In genomic region chr6:136807395-136808013, GRCm38 (mm10) we compare ENCODE assay signal across 8 mouse cellular contexts. TPM values are rescaled to one million over a fixed set of nuclear protein-coding genes. Genes with fewer than 3 reads are reported as not detected.
DNase-seq lines count a peak whose midpoint lies in the region; ATAC-seq and TF ChIP-seq lines count a peak whose summit lies in the region.

No protein-coding gene starts in this region.

- no peaks in the 10 kb centered on the region for H3K27me3 ChIP-seq in heart, embryonic 15.5 days
- no peaks in the 10 kb centered on the region for H3K27me3 ChIP-seq in MEL (ENCODE audit: control insufficient read depth in 1 of 2, insufficient read depth in 2 of 2, low read length in 2 of 2)
- H3K27me3 ChIP-seq in forebrain, postnatal 0 days (ENCODE audit: insufficient read depth, low read length): no peaks in the 10 kb centered on the region
- H3K27me3 ChIP-seq in midbrain, embryonic 11.5 days (ENCODE audit: control insufficient read depth, insufficient read depth, low read length): no peaks in the 10 kb centered on the region

- peak overlapping the region; percentile 94 for H3K4me2 ChIP-seq in heart, embryonic 15.5 days
- peak overlapping the region; percentile 95 for H3K4me2 ChIP-seq in forebrain, postnatal 0 days (ENCODE audit: low read depth)
- H3K4me2 ChIP-seq in midbrain, embryonic 11.5 days: peak overlapping the region; percentile 88

- peak overlapping the region; percentile 74 for H3K27ac ChIP-seq in heart, embryonic 15.5 days
- H3K27ac ChIP-seq in MEL (ENCODE audit: control insufficient read depth, low read depth, low read length): peak overlapping the region; percentile 10
- H3K27ac ChIP-seq in forebrain, postnatal 0 days (ENCODE audit: low read depth, low read length): 0 out of 2 replicates have a peak overlapping the region, but pooled peaks have one; percentile 59
- 0 out of 2 replicates have a peak overlapping the region, but pooled peaks have one; percentile 30 for H3K27ac ChIP-seq in midbrain, embryonic 11.5 days (ENCODE audit: low read depth, low read length)

- H3K4me1 ChIP-seq in heart, embryonic 15.5 days (replicated peaks): peaks cover 33% of the 10 kb centered on the region
- peaks cover 0 to 16% of the 10 kb centered on the region in 2 experiments; a peak in 3 of 4 replicates for H3K4me1 ChIP-seq in MEL (ENCODE audit: control insufficient read depth in 1 of 2, insufficient read depth in 2 of 2, low read length in 2 of 2)
- peaks cover 9% of the 10 kb centered on the region for H3K4me1 ChIP-seq in forebrain, postnatal 0 days (ENCODE audit: insufficient read depth)
- peaks cover 13% of the 10 kb centered on the region for H3K4me1 ChIP-seq in midbrain, embryonic 11.5 days (ENCODE audit: control insufficient read depth, insufficient read depth, low read length)

- H3K9me3 ChIP-seq in heart, embryonic 15.5 days (replicated peaks): no peaks in the 10 kb centered on the region
- H3K9me3 ChIP-seq in MEL (replicated peaks; ENCODE audit: insufficient read depth, low read length): no peaks in the 10 kb centered on the region
- no peaks in the 10 kb centered on the region for H3K9me3 ChIP-seq in forebrain, postnatal 0 days (ENCODE audit: low read length)
- H3K9me3 ChIP-seq in midbrain, embryonic 11.5 days (ENCODE audit: control insufficient read depth, low read length): no peaks in the 10 kb centered on the region

- no peak for TF ChIP-seq CTCF in MEL (IDR thresholded peaks at IDR 0.05 in 2 of 3, conservative IDR thresholded peaks at IDR 0.05 in 1 of 3; ENCODE audit: control insufficient read depth in 1 of 3, insufficient read depth in 1 of 3, low read depth in 2 of 3, low read length in 3 of 3, poor library complexity in 1 of 3, severe bottlenecking in 1 of 3)
- no peak for TF ChIP-seq CTCF in forebrain, postnatal 0 days (IDR thresholded peaks at IDR 0.05; ENCODE audit: low read depth)

- H3K36me3 ChIP-seq in heart, embryonic 15.5 days: peaks cover 5% of the 10 kb centered on the region; the same call in 1 of the 2 replicates
- peaks cover 0 to 23% of the 10 kb centered on the region in 2 experiments; a peak in 3 of 4 replicates for H3K36me3 ChIP-seq in MEL (ENCODE audit: control insufficient read depth in 1 of 2, insufficient read depth in 2 of 2, low read length in 2 of 2)
- H3K36me3 ChIP-seq in forebrain, postnatal 0 days (ENCODE audit: insufficient read depth): peaks cover 9% of the 10 kb centered on the region
- H3K36me3 ChIP-seq in midbrain, embryonic 11.5 days (ENCODE audit: control insufficient read depth, insufficient read depth, low read length): no peaks in the 10 kb centered on the region

- TF ChIP-seq POLR2A in MEL (IDR thresholded peaks at IDR 0.05; ENCODE audit: control insufficient read depth in 1 of 2, insufficient read depth in 1 of 2, low read depth in 1 of 2, low read length in 2 of 2, poor library complexity in 1 of 2): no peak

- 29% methylated on average over 18 of the region's 18 CpGs for WGBS in heart, embryonic 15.5 days
- WGBS in forebrain, postnatal 0 days: 40% methylated on average over 18 of the region's 18 CpGs
- WGBS in midbrain, embryonic 11.5 days: 31% methylated on average over 18 of the region's 18 CpGs

- intact Hi-C loops in heart, postnatal 14 days (cut with DNase I): no loop called here

- TF ChIP-seq EP300 in MEL (IDR thresholded peaks at IDR 0.05; ENCODE audit: low read depth in 1 of 2, low read length in 2 of 2): no peak

- H3K79me2 ChIP-seq in MEL (ENCODE audit: control insufficient read depth, insufficient read depth, low read length, poor library complexity): peaks cover 24% of the 10 kb centered on the region

- peak overlapping the region; percentile 49 for H3K9ac ChIP-seq in heart, embryonic 15.5 days
- H3K9ac ChIP-seq in MEL (ENCODE audit: control insufficient read depth, low read depth, low read length, poor library complexity, severe bottlenecking): peak overlapping the region; percentile 20
- peak overlapping the region; percentile 43 for H3K9ac ChIP-seq in forebrain, postnatal 0 days
- H3K9ac ChIP-seq in midbrain, embryonic 11.5 days (ENCODE audit: low read length): peak overlapping the region; percentile 47

- peak overlapping the region; percentile 78 for H3K4me3 ChIP-seq in heart, embryonic 15.5 days
- H3K4me3 ChIP-seq in MEL (ENCODE audit: control insufficient read depth in 1 of 2, insufficient read depth in 1 of 2, low read depth in 2 of 2, low read length in 2 of 2): peak overlapping the region; percentile 24 to 36
- peak overlapping the region; percentile 74 for H3K4me3 ChIP-seq in forebrain, postnatal 0 days (ENCODE audit: low read depth, low read length)
- peak overlapping the region; percentile 77 for H3K4me3 ChIP-seq in midbrain, embryonic 11.5 days (ENCODE audit: low read depth, low read length)

- no peak for DNase-seq in heart, postnatal 14 days
- no peak for DNase-seq in MEL (ENCODE audit: low read depth, low spot score)
- DNase-seq in forebrain, postnatal 0 days: peak; percentile 34
- DNase-seq in midbrain, embryonic 11.5 days (ENCODE audit: low spot score, missing footprints): peak; percentile 82
- DNase-seq in right cerebral cortex, adult 18-20 months: no peak
- no peak for DNase-seq in layer of hippocampus, adult 9-10 months (ENCODE audit: low spot score)
- no peak for DNase-seq in T-cell, adult 2 months (ENCODE audit: low spot score)

- ATAC-seq in heart, embryonic 15.5 days (replicated peaks; ENCODE audit: insufficient number of reproducible peaks, insufficient read depth, low FRiP score, low read depth): no peak
- ATAC-seq in forebrain, postnatal 0 days: no peak
- peak; percentile 3 for ATAC-seq in midbrain, embryonic 11.5 days (ENCODE audit: low FRiP score)

- no peak for TF ChIP-seq RAD21 in MEL (IDR thresholded peaks at IDR 0.05; ENCODE audit: low read depth, low read length)

TF ChIP-seq in MEL, 35 proteins besides CTCF, POLR2A, EP300 and RAD21 (continues in another document):
- no peak for TF ChIP-seq E2F4 (IDR thresholded peaks at IDR 0.05; ENCODE audit: borderline replicate concordance, low read depth, low read length)
- TF ChIP-seq ZMIZ1 (IDR thresholded peaks at IDR 0.05; ENCODE audit: low read depth, low read length): no peak
- TF ChIP-seq NELFE (IDR thresholded peaks at IDR 0.05; ENCODE audit: low read depth, low read length): no peak
- no peak for TF ChIP-seq MAZ (IDR thresholded peaks at IDR 0.05; ENCODE audit: low read depth, low read length)
- no peak for TF ChIP-seq USF2 (IDR thresholded peaks at IDR 0.05; ENCODE audit: borderline replicate concordance in 1 of 2, insufficient read depth in 1 of 2, low read depth in 1 of 2, low read length in 2 of 2)
- TF ChIP-seq MYB (IDR thresholded peaks at IDR 0.05; ENCODE audit: low read depth, low read length): no peak

RNA-seq across cellular contexts. Expression of gene H2afj, which starts 0.5 kb away (rescaled TPM):
- polyA plus RNA-seq in heart, embryonic 15.5 days (2015; fragmentation: Nextera tagmentation; extraction: Ambion mirVana): 75.6 and 76.8 TPM in 2 replicates
- total RNA-seq in heart, postnatal 14 days (2021): 10 to 100 TPM; 33.4 to 38.2 TPM
- total RNA-seq in MEL (2012; rRNA removed): 111 and 142 TPM in 2 replicates
- 100 to 1,000 TPM in 1 of 2 experiments, not detected in 1; 176 TPM for polyA plus RNA-seq in MEL (2012; ENCODE audit: insufficient read depth in 1 of 2, insufficient read length in 2 of 2, low read depth in 1 of 2, low replicate concordance in 2 of 2, missing spikeins in 1 of 2)
- 31.7 and 47.5 TPM in 2 replicates for total RNA-seq in forebrain, postnatal 0 days (2014; rRNA removed)
- 119 and 159 TPM in 2 replicates for polyA plus RNA-seq in forebrain, postnatal 0 days (2015; fragmentation: Nextera tagmentation; extraction: Ambion mirVana)
- 94.5 and 107 TPM in 2 replicates for polyA plus RNA-seq in midbrain, embryonic 11.5 days (2014; fragmentation: Nextera tagmentation; extraction: Ambion mirVana)

RNA-seq across cellular contexts. Expression of gene Hist4h4, which starts 3.3 kb away (rescaled TPM):
- polyA plus RNA-seq in heart, embryonic 15.5 days (2015; fragmentation: Nextera tagmentation; extraction: Ambion mirVana): 0.21 and 0.25 TPM in 2 replicates
- 10 to 100 TPM; 12.1 to 15.3 TPM for total RNA-seq in heart, postnatal 14 days (2021)
- total RNA-seq in MEL (2012; rRNA removed): 306 and 416 TPM in 2 replicates
- 1 to 10 TPM in 1 of 2 experiments, not detected in 1; 1.1 TPM for polyA plus RNA-seq in MEL (2012; ENCODE audit: insufficient read depth in 1 of 2, insufficient read length in 2 of 2, low read depth in 1 of 2, low replicate concordance in 2 of 2, missing spikeins in 1 of 2)
- 19.4 and 39.2 TPM in 2 replicates for total RNA-seq in forebrain, postnatal 0 days (2014; rRNA removed)
- polyA plus RNA-seq in forebrain, postnatal 0 days (2015; fragmentation: Nextera tagmentation; extraction: Ambion mirVana): 0.42 and 0.45 TPM in 2 replicates
- polyA plus RNA-seq in midbrain, embryonic 11.5 days (2014; fragmentation: Nextera tagmentation; extraction: Ambion mirVana): 0.55 and 0.67 TPM in 2 replicates

RNA-seq across cellular contexts. Expression of gene BC049715, which starts 19.9 kb away (rescaled TPM):
- polyA plus RNA-seq in heart, embryonic 15.5 days (2015; fragmentation: Nextera tagmentation; extraction: Ambion mirVana): 1.3 and 1.9 TPM in 2 replicates
- total RNA-seq in heart, postnatal 14 days (2021): 1 to 10 TPM; 1.0 to 1.3 TPM
- 0.26 and 0.27 TPM in 2 replicates for total RNA-seq in MEL (2012; rRNA removed)
- polyA plus RNA-seq in MEL (2012; ENCODE audit: insufficient read depth in 1 of 2, insufficient read length in 2 of 2, low read depth in 1 of 2, low replicate concordance in 2 of 2, missing spikeins in 1 of 2): 1 to 10 TPM in 1 of 2 experiments, not detected in 1; 1.2 TPM
- 0.92 and 1.9 TPM in 2 replicates for total RNA-seq in forebrain, postnatal 0 days (2014; rRNA removed)
- 1.1 and 2.1 TPM in 2 replicates for polyA plus RNA-seq in forebrain, postnatal 0 days (2015; fragmentation: Nextera tagmentation; extraction: Ambion mirVana)
- polyA plus RNA-seq in midbrain, embryonic 11.5 days (2014; fragmentation: Nextera tagmentation; extraction: Ambion mirVana): 1.1 and 1.2 TPM in 2 replicates

RNA-seq across cellular contexts. Expression of gene Wbp11, which starts 20.5 kb away (rescaled TPM):
- polyA plus RNA-seq in heart, embryonic 15.5 days (2015; fragmentation: Nextera tagmentation; extraction: Ambion mirVana): 60.4 and 66.9 TPM in 2 replicates
- 10 to 100 TPM; 64.3 to 66.0 TPM for total RNA-seq in heart, postnatal 14 days (2021)
- 43.5 and 58.0 TPM in 2 replicates for total RNA-seq in MEL (2012; rRNA removed)
- 100 to 1,000 TPM; 294 to 411 TPM for polyA plus RNA-seq in MEL (2012; ENCODE audit: insufficient read depth in 1 of 2, insufficient read length in 2 of 2, low read depth in 1 of 2, low replicate concordance in 2 of 2, missing spikeins in 1 of 2)
- 45.8 and 52.5 TPM in 2 replicates for total RNA-seq in forebrain, postnatal 0 days (2014; rRNA removed)
- polyA plus RNA-seq in forebrain, postnatal 0 days (2015; fragmentation: Nextera tagmentation; extraction: Ambion mirVana): 67.1 and 87.4 TPM in 2 replicates
- polyA plus RNA-seq in midbrain, embryonic 11.5 days (2014; fragmentation: Nextera tagmentation; extraction: Ambion mirVana): 149 and 154 TPM in 2 replicates

RNA-seq across cellular contexts. Expression of gene Gucy2c, which starts 25.9 kb away (rescaled TPM):
- polyA plus RNA-seq in heart, embryonic 15.5 days (2015; fragmentation: Nextera tagmentation; extraction: Ambion mirVana): 0.04 TPM in 1 of 2 replicates, not detected in the other
- total RNA-seq in heart, postnatal 14 days (2021): not detected
- total RNA-seq in MEL (2012; rRNA removed): not detected in 2 replicates
- polyA plus RNA-seq in MEL (2012; ENCODE audit: insufficient read depth in 1 of 2, insufficient read length in 2 of 2, low read depth in 1 of 2, low replicate concordance in 2 of 2, missing spikeins in 1 of 2): not detected
- 0.54 and 0.67 TPM in 2 replicates for total RNA-seq in forebrain, postnatal 0 days (2014; rRNA removed)
- 0.14 and 0.42 TPM in 2 replicates for polyA plus RNA-seq in forebrain, postnatal 0 days (2015; fragmentation: Nextera tagmentation; extraction: Ambion mirVana)
- polyA plus RNA-seq in midbrain, embryonic 11.5 days (2014; fragmentation: Nextera tagmentation; extraction: Ambion mirVana): 0.10 and 0.18 TPM in 2 replicates

Comparison
In these comparisons a context has a peak if more than half of its experiments do, and no peak if none do; other contexts are left out.
1. H3K27ac ChIP-seq: peak in every context shown above with its lines; median percentile 74 in heart, embryonic 15.5 days; 59 in forebrain, postnatal 0 days; 30 in midbrain, embryonic 11.5 days; 10 in MEL.
2. DNase-seq: peak in forebrain, postnatal 0 days (single experiment) and midbrain, embryonic 11.5 days (single experiment); none in heart, postnatal 14 days (0 of 2), MEL (single experiment), right cerebral cortex, adult 18-20 months (single experiment), layer of hippocampus, adult 9-10 months (single experiment) and T-cell, adult 2 months (single experiment).
3. Peak in every context shown above with its lines, with median percentiles within 50 percentile points of each other: H3K4me2 ChIP-seq, H3K4me3 ChIP-seq and H3K9ac ChIP-seq.